Mouse (Mus musculus) heart, adult 2 months (tissue): ENCODE results near the gene Trat1.

Experiments
- CTCF ChIP-seq: fragments of 200-600 bp; IDR thresholded peaks from 2 replicates; pipeline ENCODE4 v1.8.1; 2022; ENCODE audit warnings: antibody characterized with exemption, mild to moderate bottlenecking, moderate library complexity
- POLR2A ChIP-seq: fragments of 200-500 bp; IDR thresholded peaks from 2 replicates; pipeline ENCODE4 v1.6.1; 2011; ENCODE audit warnings: mild to moderate bottlenecking, low read depth, low read length, control low read depth; ENCODE audit not compliant: insufficient read depth

DNA sequence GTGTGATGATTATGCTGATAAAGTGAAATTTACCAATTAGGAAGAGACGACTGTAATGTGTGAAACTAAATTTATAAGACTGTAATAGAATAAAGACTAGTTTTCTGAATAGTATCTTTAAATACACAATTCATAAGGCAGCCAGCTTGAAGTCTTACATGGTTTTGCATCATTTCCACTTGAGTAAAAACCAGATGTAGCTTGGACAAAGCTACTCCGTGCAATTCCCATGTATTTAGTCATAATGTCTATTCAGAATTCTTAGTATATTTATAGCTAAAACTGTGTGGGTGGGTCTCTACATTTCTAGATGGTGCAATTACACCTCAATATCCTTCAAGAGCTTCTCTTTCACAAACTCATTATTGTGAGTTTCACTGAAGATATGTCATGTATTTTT lies 33.4 kb downstream of the Trat1 start:
- no peak for TF ChIP-seq POLR2A
- TF ChIP-seq CTCF, result no peak
